In genomic region chr11:119207986-119208385, GRCm38 (mm10) we compare ENCODE assay signal across 12 mouse cellular contexts. TPM values are rescaled to one million over a fixed set of nuclear protein-coding genes. Genes with fewer than 3 reads are reported as not detected.
"Had no signal": no experiment of that assay in that cellular context is flagged by ENCODE, and none has a peak within 500 bp of the region (broad histone marks: within the 10 kb centered on the region; RNA-seq: fewer than 3 reads in every experiment).

No protein-coding gene starts in this region.

- H3K9ac ChIP-seq: kidney, embryonic 15.5 days; liver, embryonic 14.5 days; midbrain, embryonic 12.5 days had no signal

- H3K27me3 ChIP-seq: kidney, embryonic 15.5 days; limb, embryonic 13.5 days had no signal

- H3K27ac ChIP-seq: kidney, embryonic 15.5 days; left cerebral cortex, adult 2 months; limb, embryonic 13.5 days; liver, embryonic 14.5 days; midbrain, embryonic 12.5 days; stomach, postnatal 0 days had no signal

- H3K4me3 ChIP-seq: kidney, embryonic 15.5 days; left cerebral cortex, adult 2 months; limb, embryonic 13.5 days; midbrain, embryonic 12.5 days; myocyte had no signal

- H3K9me3 ChIP-seq: kidney, embryonic 15.5 days; limb, embryonic 13.5 days; midbrain, embryonic 12.5 days had no signal

- H3K4me2 ChIP-seq: kidney, embryonic 15.5 days; limb, embryonic 13.5 days; midbrain, embryonic 12.5 days had no signal

- DNase-seq: kidney, adult 2 months; kidney, postnatal 14 days; lung, adult 18-20 months; thymus, postnatal 4 days had no signal

RNA-seq across cellular contexts. Expression of gene Ccdc40, which starts 20.4 kb away (rescaled TPM):
- polyA plus RNA-seq: liver, adult 2 months had no signal
